Mouse (Mus musculus) heart, adult 2 months (tissue): ENCODE measurements around the gene Naa38. TPM values are rescaled to one million over a fixed set of nuclear protein-coding genes. Genes with fewer than 3 reads are reported as not detected.

Source experiments
- DNase-seq, 2 experiments: peaks; one replicate each; pipeline ENCODE4 v3.0.0; 2021
- H3K27ac ChIP-seq: fragments of 200-600 bp; 2 replicates; pipeline ENCODE4 v1.8.1; 2022
- H3K27me3 ChIP-seq: fragments of 200-500 bp; 2 replicates; pipeline ENCODE4 v1.6.1; 2012; ENCODE audit warnings: mild to moderate bottlenecking, low read length, inconsistent platforms, mixed read lengths; ENCODE audit not compliant: control insufficient read depth, insufficient read depth
- H3K36me3 ChIP-seq: fragments of 200-500 bp; 2 replicates; pipeline ENCODE4 v1.6.1; 2012; ENCODE audit warnings: low read length, inconsistent platforms; ENCODE audit not compliant: control insufficient read depth, insufficient read depth
- H3K4me1 ChIP-seq: fragments of 200-500 bp; 2 replicates; pipeline ENCODE4 v1.6.1; 2011; ENCODE audit warnings: low read length; ENCODE audit not compliant: control insufficient read depth, insufficient read depth
- H3K4me3 ChIP-seq: fragments of 200-600 bp; 2 replicates; pipeline ENCODE4 v1.8.1; 2022
- H3K79me2 ChIP-seq: fragments of 200-500 bp; replicated peaks from 2 replicates; pipeline ENCODE4 v1.6.1; 2012; ENCODE audit warnings: mild to moderate bottlenecking, inconsistent platforms, low read length, moderate library complexity, mixed read lengths; ENCODE audit not compliant: control insufficient read depth, insufficient read depth
- H3K9ac ChIP-seq: fragments of 200-500 bp; 2 replicates; pipeline ENCODE4 v1.6.1; 2012; ENCODE audit warnings: low read depth, mild to moderate bottlenecking, control low read depth, inconsistent platforms, low read length, mixed read lengths
- CTCF ChIP-seq: fragments of 200-600 bp; IDR thresholded peaks from 2 replicates; pipeline ENCODE4 v1.8.1; 2022; ENCODE audit warnings: antibody characterized with exemption, mild to moderate bottlenecking, moderate library complexity
- EP300 ChIP-seq: fragments of 200-500 bp; IDR thresholded peaks from 2 replicates; pipeline ENCODE4 v1.6.1; 2011; ENCODE audit warnings: low read depth, low read length, control low read depth; ENCODE audit not compliant: insufficient read depth
- POLR2A ChIP-seq: fragments of 200-500 bp; IDR thresholded peaks from 2 replicates; pipeline ENCODE4 v1.6.1; 2011; ENCODE audit warnings: mild to moderate bottlenecking, low read depth, low read length, control low read depth; ENCODE audit not compliant: insufficient read depth
- WGBS: fragments of 180-500 bp; shearing (Covaris S2); methylation state at CpG from one replicate; pipeline ENCODE4 v1.1.7; 2018; 5-methylcytosine and 5-hydroxymethylcytosine counted together
- intact Hi-C: fragments of 180-260 bp; cut with DNase I; formaldehyde crosslinking; loops from one replicate; pipeline ENCODE4 v1.15.1; 2025
- polyA plus RNA-seq: library from polyadenylated mRNA; depleted of rRNA; stranded (reverse); fragments of >200 nt; gene quantifications from 2 replicates; pipeline ENCODE4 v1.2.3, GENCODE M21; 2012
- total RNA-seq, 2 experiments: library from RNA; stranded (reverse); gene quantifications; 2 replicates each; pipeline ENCODE4 v1.2.3; 2021

Gene Naa38
- total and polyA plus RNA-seq, 3 experiments: 102 to 145 (median 113) TPM

GRCm38 (mm10) chr11:69410045-69410309 lies 14.7 kb downstream of the Naa38 start:
- 0% methylated on average over 18 of the region's 18 CpGs for WGBS
- peak overlapping the region; percentile 80 for H3K4me3 ChIP-seq
- H3K27me3 ChIP-seq: no peaks in the 10 kb centered on the region
- DNase-seq: peak in 1 of 2 experiments; percentile 82
- intact Hi-C loops: loop anchor here (1.0 to 10.0 kb wide), 2 partner anchors 8 to 585 kb away; partner anchors contain the start of genes Gabarap and Phf23
- H3K79me2 ChIP-seq: no peaks in the 10 kb centered on the region
- H3K9ac ChIP-seq: peak overlapping the region; percentile 84
- H3K4me1 ChIP-seq: peaks cover 19% of the 10 kb centered on the region
- no peak for TF ChIP-seq POLR2A
- TF ChIP-seq EP300: no peak
- TF ChIP-seq CTCF: no peak
- H3K27ac ChIP-seq: peak overlapping the region; percentile 90
- H3K36me3 ChIP-seq: peaks cover 7% of the 10 kb centered on the region; the same call in 1 of the 2 replicates

- DNase-seq: peak in 1 of 2 experiments; percentile 75
- H3K4me1 ChIP-seq: peaks cover 19% of the 10 kb centered on the region
- no peaks in the 10 kb centered on the region for H3K79me2 ChIP-seq
- intact Hi-C loops: loop anchor here (1.0 to 10.0 kb wide), 2 partner anchors 8 to 584 kb away; partner anchors contain the start of genes Gabarap and Phf23
- H3K27ac ChIP-seq: peak overlapping the region; percentile 90
- peak overlapping the region; percentile 80 for H3K4me3 ChIP-seq
- TF ChIP-seq CTCF (no peak), POLR2A (peak; percentile 71), EP300 (no peak)
- H3K36me3 ChIP-seq: peaks cover 7% of the 10 kb centered on the region; the same call in 1 of the 2 replicates
- under 1% methylated on average over 40 of the region's 41 CpGs for WGBS
- H3K27me3 ChIP-seq: no peaks in the 10 kb centered on the region
- peak overlapping the region; percentile 84 for H3K9ac ChIP-seq
These were observed 15.2 kb downstream of the Naa38 start for GRCm38 (mm10) chr11:69410310-69411072.

GRCm38 (mm10) chr11:69411073-69411535 lies 15.8 kb downstream of the Naa38 start:
- peak overlapping the region; percentile 84 for H3K9ac ChIP-seq
- intact Hi-C loops: loop anchor here (10.0 kb wide), 1 partner anchor 584 kb away; the partner anchor contains the start of genes Gabarap and Phf23

GRCm38 (mm10) chr11:69411538-69412203 lies 16.4 kb downstream of the Naa38 start:
- WGBS: 1% methylated on average over 38 of the region's 39 CpGs
- DNase-seq: peak; percentile 83 to 87
- intact Hi-C loops: loop anchor here (10.0 kb wide), 1 partner anchor 583 kb away; the partner anchor contains the start of genes Gabarap and Phf23
- H3K9ac ChIP-seq: peak overlapping the region; percentile 72
- no peak for TF ChIP-seq EP300
- TF ChIP-seq CTCF: no peak
- TF ChIP-seq POLR2A: no peak
- no peaks in the 10 kb centered on the region for H3K27me3 ChIP-seq
- H3K36me3 ChIP-seq: peaks cover 7% of the 10 kb centered on the region; the same call in 1 of the 2 replicates
- no peaks in the 10 kb centered on the region for H3K79me2 ChIP-seq
- H3K4me3 ChIP-seq: peak overlapping the region; percentile 80
- H3K27ac ChIP-seq: peak overlapping the region; percentile 90
- peaks cover 19% of the 10 kb centered on the region for H3K4me1 ChIP-seq

More at GRCm38 (mm10) chr11:69411073-69411535, 15.8 kb downstream of the Naa38 start:
- WGBS: under 1% methylated on average over 26 of the region's 26 CpGs
- no peaks in the 10 kb centered on the region for H3K79me2 ChIP-seq
- peaks cover 7% of the 10 kb centered on the region; the same call in 1 of the 2 replicates for H3K36me3 ChIP-seq
- peak overlapping the region; percentile 90 for H3K27ac ChIP-seq
- peaks cover 19% of the 10 kb centered on the region for H3K4me1 ChIP-seq
- TF ChIP-seq POLR2A (peak; percentile 39; the same call in 1 of the 2 replicates), CTCF (no peak), EP300 (peak; percentile 36; the same call in 1 of the 2 replicates)
- no peaks in the 10 kb centered on the region for H3K27me3 ChIP-seq
- DNase-seq: peak; percentile 92 to 94
- peak overlapping the region; percentile 80 for H3K4me3 ChIP-seq

GRCm38 (mm10) chr11:69412548-69412947 lies 17.3 kb downstream of the Naa38 start:
- no peak for DNase-seq
- no peak overlapping the region for H3K9ac ChIP-seq
- H3K4me1 ChIP-seq: peaks cover 21% of the 10 kb centered on the region
- no peaks in the 10 kb centered on the region for H3K79me2 ChIP-seq
- TF ChIP-seq CTCF (no peak), POLR2A (no peak), EP300 (no peak)
- WGBS: 71% methylated on average over 7 of the region's 7 CpGs
- no peaks in the 10 kb centered on the region for H3K27me3 ChIP-seq
- peaks cover 7% of the 10 kb centered on the region; the same call in 1 of the 2 replicates for H3K36me3 ChIP-seq
- intact Hi-C loops: loop anchor here (10.0 kb wide), 1 partner anchor 582 kb away; the partner anchor contains the start of genes Gabarap and Phf23
- no peak overlapping the region for H3K4me3 ChIP-seq
- no peak overlapping the region; the same call in 1 of the 2 replicates for H3K27ac ChIP-seq
